Mouse (Mus musculus): ENCODE data around the gene Dpm1. TPM values are rescaled to one million over a fixed set of nuclear protein-coding genes. Genes with fewer than 3 reads are reported as not detected.

The Dpm1 gene
- polyA plus RNA-seq, 1 experiment from 2014 or later = 169 TPM

DNA sequence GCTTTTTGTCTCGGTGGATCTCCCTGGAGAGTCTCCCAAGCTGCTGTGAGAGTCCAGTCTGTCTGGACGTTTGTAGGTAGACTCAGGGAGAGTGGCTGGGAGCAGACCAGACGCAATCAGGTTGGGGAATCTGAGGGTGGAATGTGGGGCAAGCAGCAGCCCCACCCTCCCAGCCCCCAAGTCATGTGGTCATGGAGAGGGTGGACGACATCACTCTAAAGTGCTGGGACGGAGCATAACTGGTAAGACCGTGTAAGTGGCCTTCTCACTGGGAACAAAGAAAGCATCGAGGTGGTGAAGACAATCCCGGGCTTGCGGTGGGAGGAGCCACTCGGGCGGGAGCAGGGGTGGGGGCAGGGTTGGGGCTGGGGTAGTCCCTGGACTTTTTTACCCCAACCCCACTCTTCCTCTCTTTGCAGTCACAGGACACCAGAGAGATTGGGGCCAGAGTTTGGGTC is 68.8 kb downstream of the Dpm1 start:
- peak overlapping the region; percentile 43; the same call in 1 of the 2 replicates for H3K27ac ChIP-seq
- no peak for TF ChIP-seq CTCF (IDR thresholded peaks at IDR 0.05; ENCODE audit: low read depth)
- peak overlapping the region; percentile 16 for H3K4me3 ChIP-seq (replicated peaks; ENCODE audit: low read depth, low read length)
- no peaks in the 10 kb centered on the region for H3K27me3 ChIP-seq (ENCODE audit: insufficient read depth, low read length)
- peak overlapping the region; percentile 43 for H3K4me2 ChIP-seq (ENCODE audit: low read length)
- H3K4me1 ChIP-seq (replicated peaks; ENCODE audit: insufficient read depth, low read length) = peaks cover 15% of the 10 kb centered on the region; the same call in 1 of the 2 replicates
- no peaks in the 10 kb centered on the region for H3K9me3 ChIP-seq (replicated peaks; ENCODE audit: low read length)
- WGBS = 10% methylated on average over 11 of the region's 11 CpGs
- ATAC-seq (replicated peaks; ENCODE audit: low FRiP score, low read depth) (peak; percentile 18; the same call in 1 of the 2 replicates), DNase-seq (ENCODE audit: low spot score) (no peak)
- H3K9ac ChIP-seq (ENCODE audit: low read depth, low read length) = peak overlapping the region; percentile 32
- no peaks in the 10 kb centered on the region for H3K36me3 ChIP-seq (ENCODE audit: insufficient read depth, low read length)

DNA sequence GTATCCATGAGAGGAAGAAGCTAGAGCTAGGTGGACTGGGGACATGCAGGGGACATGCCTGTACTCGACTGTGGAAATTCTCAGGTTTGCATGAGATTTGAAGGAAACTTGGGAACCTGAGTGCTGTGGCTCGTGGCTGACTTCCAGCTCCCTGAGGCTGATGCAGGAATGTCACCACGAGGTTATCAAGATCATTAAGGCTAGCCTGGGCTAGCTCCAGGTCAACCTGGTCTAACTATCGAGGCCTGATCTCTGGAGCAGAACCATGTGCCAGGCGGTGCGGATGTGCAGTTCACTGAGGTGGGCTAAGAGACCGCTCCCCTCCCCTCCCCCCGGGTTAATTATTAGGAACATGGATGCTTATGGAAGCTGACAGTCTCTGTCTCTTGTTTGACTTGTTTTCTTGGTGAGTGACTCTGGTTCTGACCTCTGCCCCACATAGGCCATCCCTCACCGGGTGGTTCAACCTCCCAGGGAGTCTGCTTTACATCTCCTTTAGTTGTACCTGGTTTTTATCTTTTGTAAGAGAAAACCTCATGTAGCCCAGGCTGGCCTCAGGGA is 69.9 kb downstream of the Dpm1 start:
- no peak for DNase-seq (ENCODE audit: low spot score)
- Histone ChIP-seq H3K27ac (peak overlapping the region; percentile 87), H3K9me3 (replicated peaks; ENCODE audit: low read length) (no peaks in the 10 kb centered on the region), H3K36me3 (ENCODE audit: insufficient read depth, low read length) (no peaks in the 10 kb centered on the region), H3K27me3 (ENCODE audit: insufficient read depth, low read length) (no peaks in the 10 kb centered on the region), H3K4me2 (ENCODE audit: low read length) (no peak overlapping the region), H3K4me1 (replicated peaks; ENCODE audit: insufficient read depth, low read length) (peaks cover 17% of the 10 kb centered on the region), H3K9ac (ENCODE audit: low read depth, low read length) (no peak overlapping the region), H3K4me3 (replicated peaks; ENCODE audit: low read depth, low read length) (no peak overlapping the region)
- no peak for ATAC-seq (replicated peaks; ENCODE audit: low FRiP score, low read depth)
- WGBS = 73% methylated on average over 9 of the region's 9 CpGs
- no peak for TF ChIP-seq CTCF (IDR thresholded peaks at IDR 0.05; ENCODE audit: low read depth)

Small RNA genes lying within 50 kb of the gene (microRNA-seq; reads per million reads assigned to microRNA genes)
- gene Gm24561 = not detected

Other genes starting within 250 kb of the Dpm1 start
- gene Ripor3, start 220.0 kb downstream of the Dpm1 start, polyA plus RNA-seq (2015; fragmentation: Nextera tagmentation; extraction: Ambion mirVana) = 2.3 and 2.8 TPM in 2 replicates
- gene Pard6b, start 149.6 kb downstream of the Dpm1 start, polyA plus RNA-seq (2015; fragmentation: Nextera tagmentation; extraction: Ambion mirVana) = 28.6 and 29.6 TPM in 2 replicates
- 6.0 and 13.1 TPM in 2 replicates for gene Adnp, start 23.5 kb downstream of the Dpm1 start, polyA plus RNA-seq (2015; fragmentation: Nextera tagmentation; extraction: Ambion mirVana)
- 8.3 and 11.1 TPM in 2 replicates for gene Gm20716, start 227 bp downstream of the Dpm1 start, polyA plus RNA-seq (2015; fragmentation: Nextera tagmentation; extraction: Ambion mirVana)
- gene Mocs3, start within 50 bp of the Dpm1 start, polyA plus RNA-seq (2015; fragmentation: Nextera tagmentation; extraction: Ambion mirVana) = 7.7 and 9.3 TPM in 2 replicates
- gene Kcng1, start 51.1 kb upstream of the Dpm1 start, polyA plus RNA-seq (2015; fragmentation: Nextera tagmentation; extraction: Ambion mirVana) = 0.76 and 0.83 TPM in 2 replicates

Measured in kidney, postnatal 0 days (tissue).